Mouse (Mus musculus) frontal cortex, postnatal 14 days (tissue): ENCODE results near the gene Fntb.

Experiments
- DNase-seq, 2 experiments: peaks; one replicate each; pipeline ENCODE4 v3.0.0; 2022; ENCODE audit warnings: low spot score in 2 of 2

Fntb gene

DNA sequence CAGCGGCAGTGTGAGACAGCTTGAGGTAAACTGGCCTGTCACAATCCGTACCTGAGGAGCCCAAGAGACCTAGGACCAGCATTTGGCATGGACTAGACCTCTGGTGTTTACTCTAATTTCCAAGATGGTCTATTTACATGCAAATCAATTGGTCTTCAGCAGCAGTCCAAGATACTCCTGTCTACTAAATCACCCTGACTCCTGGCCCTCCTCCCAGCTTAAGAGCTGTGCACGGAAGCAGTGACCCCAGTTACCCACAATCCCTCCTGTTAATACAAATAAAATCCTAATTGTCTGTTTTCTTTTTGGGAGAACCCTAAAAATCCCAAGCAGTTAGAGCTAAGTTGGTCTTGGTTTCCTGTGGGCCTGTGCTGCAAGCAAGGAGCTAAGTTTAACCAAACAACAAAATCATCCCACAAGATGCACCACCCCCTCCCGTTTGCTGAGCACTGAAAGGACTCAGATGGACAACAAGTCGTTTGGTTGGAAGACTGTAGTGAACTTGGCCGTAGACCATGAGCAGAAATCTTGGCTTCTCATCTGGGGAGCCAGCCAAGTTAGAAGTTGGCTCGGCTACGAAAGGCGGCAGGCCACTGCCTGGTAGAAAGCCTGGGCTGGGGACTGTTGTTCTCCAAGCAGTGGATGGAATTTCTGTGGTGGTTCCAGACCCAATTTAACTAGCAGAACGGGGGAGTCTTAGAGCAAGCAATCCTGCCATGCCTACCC lies 189.5 kb downstream of the Fntb start:
- DNase-seq = peak; percentile 55 to 65

DNA sequence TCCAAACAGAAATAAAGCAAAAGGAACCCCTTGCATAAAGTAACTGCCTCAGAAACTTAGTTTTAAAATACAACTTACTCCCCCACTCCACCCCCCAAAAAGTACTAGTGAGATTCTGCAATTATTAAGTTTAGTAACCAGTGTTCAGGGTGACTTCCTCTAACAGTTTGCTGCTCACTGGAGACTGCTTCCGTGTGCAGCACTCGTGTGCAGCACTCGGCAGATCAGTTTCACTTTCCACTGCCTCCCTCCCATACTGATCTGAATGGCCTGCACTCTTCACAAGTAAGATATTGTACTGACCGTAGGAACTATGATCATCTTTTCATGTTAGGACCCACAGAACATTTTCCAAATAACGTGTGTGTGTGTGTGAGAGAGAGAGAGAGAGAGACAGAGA lies 192.3 kb downstream of the Fntb start:
- no peak for DNase-seq

DNA sequence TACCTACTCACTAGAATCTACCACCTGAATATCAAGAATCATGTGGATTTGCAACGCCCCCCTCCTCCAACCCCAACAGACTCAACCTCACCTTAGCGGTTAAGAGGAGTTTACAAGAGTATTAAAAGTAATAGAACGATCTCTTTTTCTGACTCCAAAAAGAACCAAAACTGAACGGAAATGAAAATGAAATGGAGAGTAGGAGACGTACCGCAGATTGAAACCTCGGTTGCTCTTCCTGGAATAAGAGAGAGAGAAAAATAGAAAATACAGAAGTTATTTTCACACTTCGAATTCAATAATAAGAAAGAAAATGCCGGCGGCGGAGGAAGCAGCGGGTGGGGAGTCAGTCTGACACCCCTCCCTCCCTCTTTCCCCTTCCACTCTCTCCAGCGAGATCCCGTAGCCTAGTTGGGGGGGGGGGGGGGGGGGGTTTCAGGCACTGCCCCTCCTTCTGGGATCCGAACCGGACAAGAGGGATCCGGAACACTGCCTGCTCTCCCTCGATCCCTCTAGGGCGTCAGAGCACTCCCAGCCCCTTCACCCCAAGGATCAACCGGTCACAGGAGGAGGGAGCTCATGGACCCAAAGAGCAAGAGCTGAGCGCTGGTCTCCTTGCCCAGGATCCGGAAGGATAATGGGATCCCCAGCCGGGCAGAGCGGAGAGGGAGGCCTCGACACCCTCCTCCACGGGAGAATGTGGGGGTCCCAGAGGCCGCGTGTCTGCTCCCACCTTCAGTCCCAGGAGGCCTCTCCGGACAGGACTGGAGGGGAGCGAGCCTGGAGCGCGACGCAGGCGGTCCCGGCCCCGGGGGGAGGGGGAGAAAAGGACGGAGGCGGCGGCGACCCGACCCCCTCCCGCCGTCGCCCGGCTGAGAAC lies 195.9 kb downstream of the Fntb start:
- DNase-seq = peak in 1 of 2 experiments; percentile 22

DNA sequence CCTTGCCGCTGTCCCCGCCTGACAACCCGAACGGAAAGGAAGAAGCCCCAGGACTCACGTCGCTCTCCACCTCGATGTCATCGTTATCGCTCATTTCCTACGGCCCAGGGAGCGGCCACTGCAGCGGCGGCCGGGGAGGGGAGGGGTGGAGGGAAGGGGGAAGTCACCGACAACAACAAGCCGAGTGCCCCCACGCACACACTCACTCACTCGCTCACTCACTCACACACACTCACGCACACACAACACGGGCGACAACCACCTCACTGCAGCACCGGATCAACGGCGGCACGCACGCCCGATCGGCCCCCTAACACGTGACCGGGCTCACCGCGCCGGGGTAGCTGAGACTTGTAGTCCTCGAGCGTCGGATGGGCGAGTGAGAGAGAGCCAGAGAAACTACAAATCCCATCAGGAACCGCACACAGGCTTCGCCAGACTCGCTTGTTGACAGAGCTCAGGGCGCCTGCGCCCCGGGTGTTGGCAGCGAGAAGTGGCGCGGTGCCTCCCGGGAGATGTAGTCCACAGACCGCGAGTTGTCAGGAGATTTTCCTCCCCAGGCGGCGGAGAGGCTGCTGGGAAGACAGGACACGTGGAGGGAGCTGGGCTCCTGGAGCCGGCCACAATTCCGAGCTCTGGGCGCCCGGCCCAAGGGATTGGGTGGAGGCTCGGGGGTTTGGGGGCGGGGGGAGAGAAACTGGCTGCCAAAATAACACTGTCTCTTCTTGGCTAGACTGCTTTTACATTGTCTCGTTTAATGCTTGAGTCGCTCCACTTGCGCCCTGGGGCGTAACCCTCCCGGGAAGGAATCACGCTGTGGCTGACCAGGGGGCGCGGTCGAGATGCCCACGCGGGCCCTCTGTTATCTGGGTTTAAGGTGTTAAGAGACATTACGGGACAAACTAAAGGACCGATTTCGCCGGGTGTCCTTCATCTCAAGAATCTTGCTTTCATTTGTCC lies 196.8 kb downstream of the Fntb start, which contains the start of gene Max:
Gene Max, minus strand, starts transcription at position 270 of the 960 bp plus-strand sequence.
- peak; percentile 98 to 99 for DNase-seq

DNA sequence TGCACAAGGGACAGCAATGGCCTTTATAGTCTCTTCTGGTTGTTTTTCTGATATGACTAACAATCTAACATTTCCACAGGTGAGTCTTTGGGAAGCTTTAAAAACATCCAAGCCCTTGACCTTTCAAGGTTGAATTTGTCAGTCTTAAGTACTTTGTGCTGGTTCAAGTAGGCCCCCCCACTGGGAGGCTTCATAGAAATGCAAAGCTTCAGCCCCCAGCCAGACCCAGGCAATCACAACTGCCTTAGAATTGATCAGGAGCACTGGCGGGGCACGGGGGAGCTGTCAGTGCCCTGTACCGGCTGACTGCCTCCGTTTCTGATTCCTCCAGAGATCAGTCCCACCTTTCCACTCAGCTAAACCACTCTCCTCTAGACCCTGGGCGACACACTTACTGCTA lies 199.7 kb downstream of the Fntb start:
- DNase-seq = no peak

DNA sequence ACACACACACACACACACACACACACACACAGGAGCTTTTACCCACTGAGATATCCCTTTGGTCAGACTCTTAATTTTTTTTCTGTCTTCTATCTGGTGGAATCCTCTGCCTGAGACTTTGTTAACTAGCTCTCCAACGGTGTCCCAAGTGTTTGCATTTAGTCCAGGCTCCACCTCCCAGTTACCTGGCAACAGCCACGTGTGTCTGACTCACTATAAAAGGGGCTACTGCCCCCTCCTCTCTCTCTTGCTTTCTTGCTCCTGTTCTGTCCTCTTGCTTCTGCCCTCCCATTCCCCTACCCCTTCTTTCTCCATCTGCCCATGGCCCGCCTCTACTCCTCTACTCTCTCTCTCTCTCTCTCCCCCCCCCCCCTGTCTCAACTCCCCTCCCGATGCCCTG lies 200.5 kb downstream of the Fntb start:
- DNase-seq = no peak
